Mouse (Mus musculus): ENCODE measurements around the gene Itgb5.

Gene Itgb5

DNA sequence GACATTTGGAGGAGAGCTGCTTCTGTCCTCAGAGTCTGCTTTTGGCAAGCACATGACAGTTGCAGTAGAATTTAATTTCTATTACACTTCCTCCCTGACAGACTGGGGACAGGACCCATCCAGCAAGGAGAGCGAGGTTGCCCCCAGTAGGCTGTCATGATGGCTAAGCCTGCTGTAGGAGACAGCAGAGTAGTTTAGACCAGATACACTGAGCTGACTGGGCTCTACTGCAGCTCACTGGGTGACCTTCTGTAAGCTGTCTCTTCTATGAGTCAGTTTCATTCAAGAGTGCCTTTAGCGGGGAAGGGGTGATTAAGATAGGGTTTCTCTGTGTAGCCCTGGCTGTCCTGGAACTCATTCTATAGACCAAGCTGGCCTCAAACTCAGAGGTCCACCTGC is 109.7 kb downstream of the Itgb5 start:
- DNase-seq (ENCODE audit: low read depth, low spot score): no peak

DNA sequence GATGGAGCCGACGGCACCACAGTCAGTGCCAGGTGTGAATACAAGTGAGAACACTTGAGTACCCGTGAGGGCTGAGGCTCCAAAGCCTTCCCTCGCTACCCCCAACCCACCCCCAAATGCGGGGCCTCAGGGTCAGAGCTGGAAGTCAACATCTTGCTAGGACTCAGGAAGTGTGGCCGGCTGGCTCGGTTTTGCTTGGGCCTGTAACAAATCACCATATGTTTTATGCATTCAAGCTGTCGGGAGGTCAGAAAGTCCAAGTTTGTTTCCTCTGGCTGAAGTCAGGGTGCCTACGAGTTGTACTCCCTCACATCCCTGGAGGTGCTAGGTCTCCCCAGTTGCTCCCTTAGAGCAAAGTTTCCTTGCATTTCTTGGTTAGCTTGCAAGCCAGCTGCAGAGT is 110.2 kb downstream of the Itgb5 start:
- no peak for DNase-seq (ENCODE audit: low read depth, low spot score)

DNA sequence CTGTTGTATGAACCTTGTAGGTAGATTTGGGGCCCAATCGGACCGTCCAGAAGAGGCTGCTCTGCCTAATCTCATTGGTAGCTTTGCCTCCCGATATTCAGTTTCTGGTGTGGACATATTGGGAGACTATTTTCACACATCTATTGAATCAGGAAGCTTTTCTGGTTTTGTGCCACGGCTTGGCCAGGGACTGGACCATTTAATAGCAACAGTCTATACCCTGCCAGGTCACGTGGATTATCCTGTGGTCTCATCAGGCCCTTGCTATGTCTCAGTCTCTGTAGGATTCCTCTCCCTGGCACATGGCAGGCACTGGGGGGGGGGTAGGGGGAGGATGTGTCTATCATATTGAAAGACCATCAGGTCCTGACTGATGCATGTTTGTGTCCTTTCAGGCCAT is 110.6 kb downstream of the Itgb5 start:
- DNase-seq (ENCODE audit: low read depth, low spot score): no peak

DNA sequence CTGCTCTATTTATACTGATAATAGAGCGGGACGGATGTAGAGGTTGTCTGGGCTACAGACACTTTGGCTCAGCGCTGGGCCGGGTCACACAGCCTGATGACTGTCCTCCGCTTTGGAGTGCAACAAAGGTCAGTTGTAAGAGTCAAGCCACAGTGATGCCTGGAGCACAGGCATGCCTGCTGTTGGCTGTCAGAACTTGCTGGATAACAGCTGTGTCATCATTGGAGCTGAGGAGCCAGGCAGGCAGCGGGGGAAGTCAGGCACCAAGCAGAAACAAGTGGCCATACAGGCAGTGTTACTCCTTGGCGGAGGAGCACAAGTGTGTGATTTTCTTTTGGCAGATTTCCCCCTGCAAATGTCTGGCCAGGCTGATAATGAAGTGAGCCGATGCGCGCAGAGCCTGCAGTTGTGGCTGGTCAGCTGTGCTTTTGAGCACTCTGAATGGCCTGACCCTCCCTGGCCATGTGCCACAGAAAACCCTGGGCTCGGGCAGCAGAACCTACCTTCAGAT is 111.9 kb downstream of the Itgb5 start:
- DNase-seq (ENCODE audit: low read depth, low spot score): peak; percentile 87

DNA sequence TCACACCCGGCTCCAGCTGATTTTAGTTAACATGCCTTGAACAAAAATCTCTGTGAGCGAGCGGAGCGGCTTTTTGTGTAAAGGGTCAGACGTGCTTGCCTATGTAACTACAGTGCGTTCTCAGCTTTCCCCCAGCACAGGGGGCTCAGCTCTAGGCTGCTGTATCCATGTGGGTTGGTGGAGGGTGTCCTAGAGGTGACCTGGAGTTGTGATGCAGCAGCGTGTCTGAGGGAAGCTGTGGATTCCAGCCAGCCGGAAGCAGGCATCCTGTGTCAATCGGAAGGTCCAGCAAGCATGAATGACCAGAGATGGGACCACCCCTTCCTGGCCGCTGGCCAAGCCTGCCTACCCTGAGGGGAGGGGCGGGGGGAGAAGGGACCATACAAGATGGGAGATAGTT is 112.9 kb downstream of the Itgb5 start:
- DNase-seq (ENCODE audit: low read depth, low spot score): no peak

DNA sequence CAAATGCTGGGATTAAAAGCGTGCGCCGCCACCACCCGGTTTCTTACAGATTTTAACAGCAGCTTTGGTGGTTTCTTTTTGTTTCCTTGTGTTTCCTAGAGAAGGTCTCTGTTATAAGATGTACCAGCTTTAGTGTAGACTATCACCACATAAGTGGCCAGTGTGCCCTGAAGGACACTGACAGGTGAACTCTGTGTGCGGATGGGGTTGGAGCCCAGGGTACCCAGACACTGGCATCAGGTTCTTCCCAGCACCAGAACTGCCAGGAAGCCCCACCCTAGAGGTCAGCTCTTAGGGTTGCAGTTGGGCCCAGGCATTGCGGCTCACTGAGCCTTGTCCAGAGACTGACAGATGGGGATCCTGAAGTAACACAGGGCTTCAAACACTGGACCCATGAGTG is 113.9 kb downstream of the Itgb5 start:
- DNase-seq (ENCODE audit: low read depth, low spot score): no peak

DNA sequence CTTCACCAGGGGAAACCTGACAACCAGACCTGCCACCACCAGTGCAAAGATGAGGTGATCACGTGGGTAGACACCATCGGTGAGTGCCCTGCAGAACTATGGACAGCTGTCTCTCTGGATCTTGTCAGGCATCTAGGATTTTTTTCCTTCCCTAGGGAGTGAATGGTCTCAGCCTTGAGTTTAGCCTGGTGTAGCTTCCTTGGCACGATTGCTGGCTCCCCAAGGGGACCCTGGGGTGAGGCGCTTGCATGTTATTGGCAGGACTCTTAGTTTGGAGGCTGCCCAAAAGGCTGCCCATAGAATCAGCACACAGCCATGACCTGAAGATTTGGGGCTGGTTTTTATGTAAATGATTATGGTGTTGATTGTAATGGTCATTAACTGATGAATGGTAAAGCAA is 114.7 kb downstream of the Itgb5 start:
- no peak for DNase-seq (ENCODE audit: low read depth, low spot score)

DNA sequence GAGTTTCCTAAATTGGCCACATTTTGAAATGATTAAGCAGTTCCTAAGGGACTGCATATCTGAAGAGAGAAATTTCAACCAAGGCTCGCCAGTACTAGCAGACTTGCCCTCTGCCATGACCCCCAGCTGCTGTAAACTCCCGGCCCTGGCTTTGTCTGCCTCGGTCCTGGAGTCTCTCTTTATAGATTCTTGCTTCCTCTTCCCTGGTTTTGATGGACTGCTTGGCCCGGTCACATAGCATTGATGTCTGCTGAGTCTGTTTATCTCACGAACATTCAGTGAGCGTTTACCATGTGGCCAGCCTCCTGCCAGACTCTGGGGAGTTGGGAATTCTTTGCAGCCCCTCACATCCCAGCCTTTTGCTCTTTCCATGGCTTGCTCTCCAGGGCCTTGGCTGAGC is 115.3 kb downstream of the Itgb5 start:
- no peak for DNase-seq (ENCODE audit: low read depth, low spot score)

DNA sequence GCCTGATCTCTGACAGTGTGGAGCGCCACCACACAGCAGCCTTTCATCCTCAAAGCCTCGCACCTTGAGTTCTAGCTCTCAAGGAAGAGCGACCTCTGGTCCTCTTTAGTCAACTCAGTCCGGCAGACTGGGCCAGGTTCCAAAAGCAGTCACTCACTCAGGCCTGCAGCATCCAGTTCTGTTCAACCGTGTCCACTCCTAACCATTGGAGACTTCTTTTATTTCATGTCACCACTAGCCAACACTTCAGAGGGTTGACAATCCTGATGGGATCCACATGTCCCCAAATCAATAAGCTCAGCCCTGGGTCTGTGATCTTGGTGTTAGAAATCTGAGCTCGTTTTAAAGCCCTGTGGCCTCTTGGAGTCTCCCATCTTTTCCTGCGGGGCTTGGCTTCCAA is 116.6 kb downstream of the Itgb5 start:
- no peak for DNase-seq (ENCODE audit: low read depth, low spot score)

DNA sequence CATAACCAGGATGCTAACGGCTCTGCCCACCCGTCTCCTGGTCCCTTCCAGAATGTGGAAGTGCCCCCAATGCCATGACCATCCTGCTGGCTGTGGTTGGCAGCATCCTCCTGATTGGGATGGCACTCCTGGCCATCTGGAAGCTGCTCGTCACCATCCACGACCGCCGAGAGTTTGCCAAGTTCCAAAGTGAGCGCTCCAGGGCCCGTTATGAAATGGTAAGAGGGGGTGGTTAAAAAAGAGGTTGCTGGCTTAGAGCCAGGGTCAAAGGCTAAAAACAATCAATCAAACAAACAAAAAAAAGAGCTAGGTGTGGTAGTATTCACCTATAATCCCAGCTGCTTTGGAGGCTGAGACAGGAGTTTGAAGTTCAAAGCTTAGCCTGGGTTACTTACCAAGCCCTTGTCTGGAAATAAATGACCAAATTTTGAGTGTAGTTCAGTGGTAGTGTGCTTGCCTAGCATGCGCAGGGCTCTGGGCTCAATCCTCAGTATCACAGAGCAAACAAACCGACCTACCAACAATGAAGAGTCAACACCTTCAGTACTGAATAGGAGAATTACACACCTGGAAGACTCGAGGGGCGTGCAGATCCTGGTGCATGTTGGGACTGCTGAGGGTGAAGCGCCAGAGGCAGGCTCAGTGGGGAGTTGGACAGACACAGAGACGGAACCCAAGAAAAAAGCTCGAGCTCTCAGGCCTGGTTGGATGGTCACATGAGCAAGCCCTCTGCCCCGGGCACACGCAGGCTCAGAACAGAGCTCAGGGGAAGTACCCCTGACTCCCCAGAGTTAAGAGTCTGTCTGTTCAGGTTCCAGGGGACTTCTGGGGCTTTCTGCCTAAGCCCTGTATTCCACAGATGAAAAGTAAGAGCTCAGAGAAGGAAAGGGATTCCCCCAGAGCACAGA is 118.5 kb downstream of the Itgb5 start:
- no peak for DNase-seq (ENCODE audit: low read depth, low spot score)

DNA sequence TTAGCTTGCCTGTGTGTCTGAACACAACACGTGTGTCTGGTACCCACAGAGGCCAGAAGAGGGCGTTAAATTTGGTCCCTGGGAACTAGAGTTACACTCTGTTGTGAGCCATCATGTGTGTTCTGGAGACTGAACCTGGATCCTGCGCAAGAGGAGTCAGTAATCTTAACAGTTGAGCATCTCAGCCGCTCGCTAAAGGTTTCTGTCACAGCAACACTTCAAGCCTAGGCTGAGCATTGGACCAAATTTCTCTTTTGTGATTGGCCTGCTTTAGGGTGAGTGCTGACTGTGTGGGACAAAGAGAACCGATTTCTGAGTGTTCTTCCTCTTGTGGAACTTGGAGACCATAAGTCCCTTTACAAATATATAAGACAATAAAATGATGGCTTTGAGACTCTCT is 120.9 kb downstream of the Itgb5 start:
- no peak for DNase-seq (ENCODE audit: low read depth, low spot score)

DNA sequence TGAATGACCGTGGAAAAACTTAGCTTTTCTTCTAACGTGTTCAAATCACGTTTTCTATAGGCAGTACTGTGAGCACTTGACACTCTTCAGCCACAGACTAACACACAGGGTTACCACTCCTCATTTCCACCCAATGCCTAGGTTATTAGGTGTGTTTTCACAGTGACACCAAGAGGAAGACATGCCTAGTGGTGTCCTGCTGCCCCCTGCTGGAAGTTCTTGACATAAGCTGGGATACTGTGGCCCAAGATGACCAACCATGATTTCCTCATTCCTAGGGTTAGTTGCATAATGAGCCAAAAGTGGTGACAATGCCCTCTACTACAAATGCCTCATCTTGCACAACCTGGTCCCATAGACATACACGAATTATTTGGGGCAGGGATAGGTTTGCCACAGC is 121.4 kb downstream of the Itgb5 start:
- DNase-seq (ENCODE audit: low read depth, low spot score): peak; percentile 79

DNA sequence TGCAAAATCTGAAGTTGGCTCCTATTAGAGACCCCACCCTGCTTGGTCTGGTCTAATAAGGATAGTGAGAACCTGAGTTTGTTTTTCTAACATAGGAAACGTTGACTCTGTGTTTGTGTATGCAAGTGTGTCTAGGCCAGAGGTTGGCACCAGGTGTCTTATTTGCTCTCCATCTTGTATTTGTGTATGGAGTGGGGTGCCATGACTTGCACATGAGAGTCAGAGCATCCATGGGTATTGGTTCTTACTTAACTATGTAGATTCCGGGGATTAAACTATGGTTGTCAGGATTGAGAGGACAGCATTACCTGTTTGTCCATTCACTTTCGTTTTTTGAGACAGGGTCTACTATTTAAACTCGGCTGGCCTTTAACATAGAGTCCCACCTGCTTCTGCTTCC is 123.5 kb downstream of the Itgb5 start:
- no peak for DNase-seq (ENCODE audit: low read depth, low spot score)

DNA sequence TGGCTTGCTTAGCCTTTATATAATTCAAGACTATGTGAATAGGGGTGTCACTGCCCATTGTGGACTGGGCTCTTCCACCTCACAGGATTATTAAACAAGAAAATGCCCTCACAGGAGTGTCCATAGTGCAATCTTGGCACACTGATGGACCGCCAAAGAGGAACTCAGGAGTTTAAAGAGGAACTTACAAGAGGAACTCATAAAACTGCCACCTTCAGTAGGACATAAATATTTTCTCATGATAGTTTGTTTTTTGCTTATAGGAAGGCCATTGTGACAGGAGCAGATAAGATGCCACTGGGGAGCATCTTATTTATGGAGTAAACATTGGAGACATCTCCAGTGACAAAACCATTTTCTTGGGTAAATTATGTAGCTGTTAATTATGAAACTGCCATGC is 125.3 kb downstream of the Itgb5 start:
- DNase-seq (ENCODE audit: low read depth, low spot score): no peak

DNA sequence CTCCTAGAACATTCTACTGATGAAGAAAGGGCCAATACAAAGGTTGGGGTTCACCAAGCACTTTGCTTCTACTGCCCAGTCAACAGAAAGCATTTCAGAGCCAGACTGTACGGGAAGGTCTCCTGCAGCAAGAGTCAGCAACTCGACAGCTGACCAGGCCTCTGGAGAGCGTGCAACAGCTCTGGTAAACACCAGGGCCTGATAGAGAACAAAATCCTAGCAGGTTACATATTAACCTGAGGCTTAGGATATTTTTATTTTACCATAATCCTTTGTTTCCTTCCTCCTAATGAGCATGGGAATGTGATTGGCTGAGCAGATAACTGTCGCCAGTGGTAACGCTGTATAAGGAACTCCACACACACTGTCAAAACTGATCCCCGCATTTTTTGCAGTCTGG is 134.0 kb downstream of the Itgb5 start:
- no peak for DNase-seq (ENCODE audit: low read depth, low spot score)

DNA sequence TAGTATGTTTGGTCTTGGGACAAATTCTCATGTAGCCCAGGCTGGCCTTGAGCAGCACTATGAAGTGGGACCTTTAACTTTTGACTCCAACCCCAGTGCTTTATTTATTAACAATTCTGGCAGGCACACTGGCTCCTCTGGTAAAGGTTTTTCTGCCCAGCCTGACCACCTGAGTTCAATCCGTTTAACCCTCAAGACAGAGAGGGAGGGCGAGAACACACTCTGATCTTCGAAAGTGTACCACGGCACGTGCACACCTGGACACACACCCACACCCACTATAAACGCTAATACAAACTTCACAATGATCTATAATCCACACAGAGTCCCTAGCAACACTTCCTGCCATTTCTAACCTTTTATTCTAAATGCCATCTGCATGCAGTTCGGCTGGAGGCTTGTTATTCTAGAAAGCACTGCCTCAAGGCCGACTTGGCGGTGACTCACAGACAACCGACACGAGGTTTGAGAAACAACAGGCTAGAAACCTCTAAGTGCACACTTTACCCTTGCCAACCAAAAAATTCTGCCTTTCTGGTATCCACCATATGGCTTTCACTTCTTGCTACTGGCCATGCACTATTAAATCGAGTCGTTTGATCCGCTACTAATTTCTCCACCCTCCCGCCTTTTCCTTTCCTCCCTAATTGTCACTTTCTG is 136.5 kb downstream of the Itgb5 start:
- DNase-seq (ENCODE audit: low read depth, low spot score): no peak

DNA sequence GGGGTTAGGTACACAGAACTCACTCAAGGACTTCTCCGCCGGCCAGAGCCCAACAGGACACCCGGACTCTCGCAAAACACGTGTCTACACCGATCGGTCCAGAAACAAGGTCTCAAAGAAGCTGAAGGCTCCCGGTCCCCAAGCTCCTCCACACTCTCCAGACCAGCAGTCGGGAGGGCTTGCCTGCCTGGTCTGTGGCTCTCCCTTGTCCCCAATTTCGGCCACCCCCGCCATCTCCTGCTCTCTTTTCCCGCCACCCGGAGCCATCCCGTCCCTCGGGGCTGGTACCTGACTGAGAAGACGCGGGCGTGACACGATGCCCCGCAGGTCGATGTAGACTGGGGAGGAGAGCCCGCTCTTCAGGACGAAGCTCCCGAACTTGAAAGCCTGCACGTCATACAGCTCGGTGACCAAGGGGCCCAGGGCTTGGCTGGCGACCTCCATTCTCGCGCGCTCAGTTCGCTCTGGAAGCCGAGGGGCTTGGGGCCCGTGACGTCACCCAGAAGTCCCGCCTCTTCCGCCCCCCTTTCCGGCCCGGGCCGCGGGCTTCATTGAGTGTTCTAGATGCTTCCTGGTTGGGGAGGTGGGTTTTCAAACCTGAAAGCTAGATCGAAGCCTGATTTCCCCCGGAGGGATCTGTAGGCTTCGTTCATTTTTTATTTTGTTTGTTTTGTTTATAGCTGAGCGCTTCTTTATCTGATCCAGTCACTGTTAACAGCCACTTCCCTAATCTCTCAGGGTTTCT is 137.2 kb downstream of the Itgb5 start, which contains the start of gene Umps:
Gene Umps, minus strand, starts transcription at position 501 of the 745 bp plus-strand sequence.
- DNase-seq (ENCODE audit: low read depth, low spot score): peak; percentile 39

DNA sequence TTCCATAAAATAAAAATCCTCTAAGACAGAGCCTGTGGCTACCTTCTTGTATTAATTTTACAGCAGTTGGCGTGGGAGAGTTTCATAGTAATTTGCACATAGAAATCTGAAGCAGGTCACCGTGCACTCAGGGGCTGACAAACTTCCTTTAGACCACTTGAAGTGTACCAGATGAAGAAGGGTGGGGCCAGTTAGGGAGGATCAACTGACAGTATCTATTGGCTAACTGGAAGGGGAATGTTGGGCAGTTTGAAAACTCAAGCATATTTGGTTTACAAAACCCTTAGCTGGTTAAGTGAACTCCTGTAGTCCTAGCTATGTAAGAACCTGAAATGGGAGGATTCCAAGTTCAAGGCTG is 137.8 kb downstream of the Itgb5 start:
- DNase-seq (ENCODE audit: low read depth, low spot score): no peak

DNA sequence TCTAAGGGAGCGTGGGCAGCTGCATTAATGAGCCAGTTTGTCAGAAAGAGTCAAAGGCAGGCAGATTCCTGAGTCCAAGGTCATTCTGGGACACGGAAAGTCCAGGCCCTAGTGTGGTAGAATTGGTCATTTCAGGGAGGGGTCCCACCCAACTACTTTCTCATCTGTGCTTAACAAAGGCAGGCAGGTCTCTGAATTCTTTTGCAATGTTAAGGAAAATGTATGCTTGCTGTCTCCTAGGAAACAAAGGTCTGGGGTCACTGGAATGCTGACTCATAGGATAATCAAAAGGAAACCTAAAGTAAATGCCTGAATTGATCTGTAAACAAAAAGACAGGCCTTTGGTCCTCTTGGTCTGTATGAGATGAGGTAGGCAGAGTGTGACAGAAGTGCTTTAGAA is 150.4 kb downstream of the Itgb5 start:
- DNase-seq (ENCODE audit: low read depth, low spot score): no peak

DNA sequence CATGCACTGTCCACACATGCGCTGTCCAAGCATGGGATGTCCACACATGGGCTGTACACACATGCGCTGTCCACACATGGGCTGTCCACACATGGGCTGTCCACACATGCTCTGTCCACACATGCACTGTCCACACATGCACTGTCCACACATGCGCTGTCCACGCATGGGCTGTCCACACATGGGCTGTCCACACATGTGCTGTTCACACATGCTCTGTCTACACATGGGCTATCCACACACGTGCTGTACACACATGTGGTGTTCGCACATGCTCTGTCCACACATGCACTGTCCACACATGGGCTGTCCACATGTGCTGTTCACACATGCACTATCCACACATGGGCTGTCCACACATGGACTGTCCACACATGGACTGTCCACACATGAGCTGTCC is 154.2 kb downstream of the Itgb5 start:
- no peak for DNase-seq (ENCODE audit: low read depth, low spot score)

DNA sequence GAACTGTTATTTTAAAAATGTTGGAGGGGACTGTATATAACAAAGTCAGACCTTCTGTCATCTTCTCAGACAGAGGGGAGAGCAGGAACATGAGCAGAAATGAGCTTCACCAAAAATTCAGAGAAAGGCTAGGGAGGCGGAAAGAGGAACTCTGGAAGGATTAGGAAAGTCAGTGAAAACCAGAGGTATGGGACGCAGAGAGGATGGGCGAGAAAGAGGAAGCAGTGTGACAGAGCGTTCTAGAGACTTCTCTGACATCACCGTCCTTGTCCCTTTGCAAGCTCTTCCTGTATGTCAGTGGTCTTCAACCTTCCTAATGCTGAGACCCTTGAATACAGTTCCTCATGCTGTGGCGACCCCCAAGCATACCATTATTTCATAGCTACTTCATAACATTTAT is 155.9 kb downstream of the Itgb5 start:
- DNase-seq (ENCODE audit: low read depth, low spot score): no peak

DNA sequence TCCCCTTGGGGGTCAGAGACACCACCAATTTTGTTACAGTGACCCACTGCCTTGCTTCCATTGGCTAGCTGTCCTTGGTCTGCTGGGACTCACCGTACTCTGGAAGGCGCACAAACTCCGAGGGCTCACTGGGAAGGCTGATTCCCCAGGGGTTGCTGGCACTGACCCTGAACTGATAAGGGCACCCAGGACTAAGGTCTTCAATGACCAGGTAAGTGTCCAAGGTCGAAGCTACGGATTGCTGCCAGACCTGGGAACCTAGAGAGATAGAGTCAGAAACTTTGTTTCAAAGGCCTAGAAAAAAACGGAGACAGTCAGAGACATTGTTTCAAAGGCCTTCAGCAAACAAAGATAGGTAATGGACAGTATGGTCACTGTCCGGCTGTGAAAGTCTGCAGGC is 157.5 kb downstream of the Itgb5 start:
- DNase-seq (ENCODE audit: low read depth, low spot score): no peak

Measured in skeletal muscle tissue, adult 2 months (tissue).